Mouse (Mus musculus): Measurements from ENCODE around the gene Srprb.

Gene Srprb

DNA sequence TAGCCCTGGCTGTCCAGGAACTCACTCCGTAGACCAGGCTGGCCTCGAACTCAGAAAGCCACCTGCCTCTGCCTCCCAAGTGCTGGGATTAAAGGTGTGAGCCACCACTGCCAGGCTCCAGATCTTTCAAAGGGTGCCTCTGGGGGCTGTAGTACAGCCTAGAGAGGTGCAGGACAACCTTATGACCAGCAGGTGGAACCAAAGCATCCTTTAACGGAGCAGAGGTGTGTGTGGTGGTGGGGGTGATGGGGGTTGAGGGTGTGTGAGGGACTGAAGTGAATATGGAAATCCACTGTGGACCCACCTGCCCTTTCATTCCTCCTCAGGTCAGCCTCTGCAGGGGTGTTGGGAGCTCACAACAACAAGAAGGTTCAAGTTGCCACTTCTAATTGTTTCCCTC is 23.5 kb upstream of the Srprb start:
- ChIA-PET POLR2A (interaction anchor here in 3 of 4 experiments (0.6 to 1.2 kb wide), 6 partner anchors 14 to 351 kb away, joined by 3 to 6 read pairs (median 4); partner anchors contain the start of genes 1300017J02Rik (in 1 of the 3) and Topbp1 (in 1 of the 3)), CTCF (interaction anchor here (0.6 to 2.6 kb wide), 10 partner anchors 18 to 271 kb away, joined by 3 to 18 read pairs (median 4); partner anchors contain the start of genes 1300017J02Rik (in 1 of the 4) and Topbp1 (in 1 of the 4))

DNA sequence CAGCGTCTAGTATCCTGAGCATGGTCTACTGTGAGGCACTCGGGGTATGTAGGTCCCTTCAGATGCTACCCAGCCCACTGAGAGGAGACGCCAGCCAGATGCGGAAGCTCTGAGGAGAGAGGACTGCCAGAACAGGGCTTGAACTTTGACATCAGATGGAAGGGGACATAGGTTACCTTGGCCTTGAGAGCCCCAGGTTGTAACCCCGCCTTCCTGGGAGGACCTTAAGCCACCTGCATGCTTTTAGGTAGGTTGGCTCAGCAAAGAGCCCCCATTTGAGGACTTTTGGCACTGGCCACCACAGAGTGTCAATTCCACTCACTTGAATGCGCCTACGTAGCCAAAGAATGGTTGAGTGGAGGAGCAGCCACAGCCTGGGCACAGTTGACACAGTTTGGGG is 22.8 kb upstream of the Srprb start:
- ChIA-PET POLR2A (no interaction called here), CTCF (interaction anchor here in 2 of 4 experiments (1.5 to 2.6 kb wide), 3 partner anchors 17 to 78 kb away, joined by 6 to 18 read pairs (median 8); no protein-coding TSS in a partner anchor)

DNA sequence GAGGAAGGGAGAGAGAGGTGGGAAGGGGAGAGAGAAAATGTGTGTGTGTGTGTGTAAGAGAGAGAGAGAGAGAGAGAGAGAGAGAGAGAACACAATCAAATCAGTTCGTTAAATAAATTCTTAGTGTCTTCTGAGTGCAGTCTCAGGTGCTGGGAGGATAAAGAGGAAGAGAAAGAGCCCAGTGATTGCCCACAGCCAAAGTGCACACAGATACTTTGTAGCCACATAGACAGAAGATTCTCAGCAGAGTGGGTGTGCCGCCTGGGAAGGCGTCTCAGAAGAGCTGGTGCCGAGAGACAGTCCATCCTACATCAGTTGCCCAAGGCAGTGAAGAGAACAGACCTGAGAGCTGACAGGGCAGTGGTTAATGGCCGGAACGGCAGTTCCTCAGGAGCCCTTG is 12.3 kb upstream of the Srprb start:
- ChIA-PET CTCF (interaction anchor here in 1 of 4 experiments (0.6 kb wide), 1 partner anchor 112 kb away, joined by 3 read pairs; no protein-coding TSS in a partner anchor), POLR2A (interaction anchor here in 1 of 4 experiments (0.6 kb wide), 1 partner anchor 74 kb away, joined by 3 read pairs; no protein-coding TSS in a partner anchor)

DNA sequence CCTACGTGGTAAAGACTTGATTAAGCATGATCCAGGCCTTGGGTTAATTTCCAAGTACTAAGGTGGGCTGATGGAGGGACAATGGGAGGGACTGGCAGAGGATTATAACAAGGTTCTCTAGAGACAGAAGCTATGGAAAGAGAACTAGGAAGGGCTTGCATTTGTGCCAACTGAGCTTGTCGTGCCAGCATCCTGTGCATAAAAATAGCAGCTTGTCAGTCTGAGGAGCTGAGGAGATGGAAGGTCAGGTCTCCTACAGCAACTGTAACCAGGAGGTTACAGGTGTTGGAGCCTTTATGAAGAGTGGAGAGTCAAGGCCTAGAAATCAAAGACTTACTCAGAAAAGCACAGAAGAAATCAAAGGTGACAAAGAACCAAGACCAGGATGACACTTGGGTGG is 11.7 kb upstream of the Srprb start:
- ChIA-PET CTCF (no interaction called here), POLR2A (interaction anchor here in 2 of 4 experiments (0.6 to 1.3 kb wide), 2 partner anchors 73 to 89 kb away, joined by 3 read pairs; no protein-coding TSS in a partner anchor)

DNA sequence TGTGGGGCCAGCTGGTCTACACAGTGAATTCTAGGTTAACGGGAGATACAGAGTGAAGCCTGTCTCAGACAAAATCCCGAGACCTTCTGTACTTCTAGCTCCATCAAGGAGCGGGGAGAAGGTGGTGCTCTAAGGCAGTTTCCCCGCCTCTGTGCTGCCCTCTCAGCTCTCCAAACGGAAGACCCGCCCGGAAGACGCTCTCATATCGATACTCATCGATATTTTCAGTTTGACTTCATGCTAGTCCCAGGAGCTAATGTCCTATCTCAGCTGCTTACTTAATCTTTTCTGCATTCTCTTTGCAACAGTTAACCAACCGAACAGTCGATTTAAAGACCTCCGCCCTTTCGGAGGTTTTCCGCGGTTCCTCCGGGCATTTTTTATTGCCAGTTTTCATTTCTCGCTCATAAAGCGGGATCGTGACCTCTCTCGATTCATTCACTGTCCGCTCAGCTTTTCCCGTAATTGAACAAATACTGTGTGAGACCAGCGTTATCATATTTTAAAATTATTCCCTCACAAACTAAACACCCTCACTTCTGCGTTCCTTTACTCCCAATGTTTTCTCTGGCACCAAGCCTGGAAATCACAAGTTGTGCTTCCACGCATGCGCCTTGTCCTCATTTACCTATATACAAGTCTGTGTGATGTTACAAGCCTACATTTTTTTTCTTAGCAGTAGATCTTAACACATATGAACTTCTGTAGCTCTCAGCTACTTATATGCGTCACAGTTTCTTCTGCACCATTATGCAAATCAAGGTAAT is 10.9 kb upstream of the Srprb start:
- CTCF ChIA-PET: no interaction called here

DNA sequence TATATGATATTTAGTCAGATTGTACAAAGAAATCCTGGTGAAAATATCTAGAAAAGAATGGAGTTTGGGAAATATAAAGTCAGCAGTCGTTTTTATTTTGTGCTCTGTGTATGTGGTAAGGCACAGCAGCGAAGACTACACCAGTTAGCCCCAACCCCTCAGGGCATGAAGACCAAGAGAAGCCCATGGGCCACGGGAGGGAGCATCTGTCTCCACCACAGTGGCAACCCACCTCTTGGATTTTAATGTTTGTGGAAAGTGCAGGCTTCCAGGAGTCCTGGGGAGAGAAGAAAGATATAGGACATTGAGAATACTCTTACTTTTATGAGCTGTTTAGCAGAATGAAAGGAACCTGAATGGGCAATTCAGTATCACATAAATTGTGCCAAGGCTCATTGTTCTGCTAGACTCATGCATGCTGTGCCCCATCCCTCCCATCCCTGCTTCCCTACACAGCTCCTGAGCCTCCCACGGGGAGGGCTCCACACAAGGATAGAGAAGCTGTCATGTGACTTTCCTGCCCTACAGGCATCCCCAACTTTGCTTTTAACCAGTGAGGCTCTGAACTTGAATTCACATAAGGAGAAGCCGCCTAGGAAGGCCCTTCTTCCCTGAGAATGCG is 7.0 kb upstream of the Srprb start:
- POLR2A ChIA-PET: interaction anchor here in 2 of 4 experiments (1.5 kb wide), 2 partner anchors 96 kb away, joined by 5 to 6 read pairs; partner anchors contain the start of genes 1300017J02Rik (in 2 of the 2) and Topbp1 (in 2 of the 2)
- CTCF ChIA-PET: interaction anchor here (0.5 to 1.4 kb wide), 5 partner anchors 60 to 234 kb away, joined by 3 to 6 read pairs (median 4); no protein-coding TSS in a partner anchor

More for the DNA sequence above, 10.9 kb upstream of the Srprb start:
- POLR2A ChIA-PET: interaction anchor here in 3 of 4 experiments (0.6 to 1.3 kb wide), 4 partner anchors 48 to 90 kb away, joined by 3 to 5 read pairs (median 3); no protein-coding TSS in a partner anchor

DNA sequence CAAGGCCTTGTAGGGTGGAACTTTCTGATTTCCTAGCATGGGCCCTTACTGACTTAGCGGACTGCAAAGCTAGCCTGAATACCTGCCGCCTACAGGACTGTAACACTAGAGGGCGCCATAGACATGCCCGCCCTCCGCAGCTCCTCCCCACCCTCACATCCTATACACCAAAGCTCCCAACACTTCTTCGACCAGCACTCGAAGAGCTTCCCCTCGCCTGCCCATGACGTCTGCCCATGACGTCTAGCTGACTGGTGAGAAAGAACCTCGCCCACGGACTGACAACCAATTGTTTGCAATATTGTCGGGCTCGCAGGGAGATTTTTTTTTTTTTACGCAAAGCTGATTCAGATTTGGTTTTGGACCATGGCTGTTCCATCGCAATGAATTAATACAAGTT is 5.9 kb upstream of the Srprb start:
- ChIA-PET CTCF (interaction anchor here (0.5 to 1.7 kb wide), 62 partner anchors 8 to 1339 kb away, joined by 3 to 23 read pairs (median 4); partner anchors contain the start of genes 1300017J02Rik (in 4 of the 4), Topbp1 (in 4 of the 4), Trf (in 2 of the 4) and Gm20425 (in 1 of the 4)), POLR2A (interaction anchor here in 3 of 4 experiments (0.6 to 1.5 kb wide), 16 partner anchors 9 to 516 kb away, joined by 3 to 7 read pairs (median 4); partner anchors contain the start of genes 1300017J02Rik (in 3 of the 3) and Topbp1 (in 3 of the 3))

DNA sequence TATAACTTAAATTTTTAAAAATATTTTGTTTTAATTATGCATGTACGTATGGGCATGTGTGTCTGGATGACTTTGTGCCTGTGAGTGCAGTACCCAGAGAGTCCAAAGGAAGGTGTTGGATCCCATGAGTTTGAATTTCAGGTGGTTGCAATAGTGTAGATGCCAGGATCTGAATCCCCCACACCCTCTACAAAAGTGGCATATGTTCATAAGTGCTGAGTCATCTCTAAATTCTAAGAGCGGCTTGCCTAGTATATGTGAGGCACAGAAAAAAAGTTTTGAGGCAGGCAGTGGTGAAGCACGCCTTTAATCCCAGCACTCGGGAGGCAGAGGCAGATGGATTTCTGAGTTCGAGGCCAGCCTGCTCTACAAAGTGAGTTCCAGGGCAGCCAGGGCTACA is 3.8 kb upstream of the Srprb start:
- ChIA-PET POLR2A (no interaction called here), CTCF (interaction anchor here in 2 of 4 experiments (0.7 to 1.2 kb wide), 3 partner anchors 64 to 358 kb away, joined by 3 to 7 read pairs (median 6); no protein-coding TSS in a partner anchor)

DNA sequence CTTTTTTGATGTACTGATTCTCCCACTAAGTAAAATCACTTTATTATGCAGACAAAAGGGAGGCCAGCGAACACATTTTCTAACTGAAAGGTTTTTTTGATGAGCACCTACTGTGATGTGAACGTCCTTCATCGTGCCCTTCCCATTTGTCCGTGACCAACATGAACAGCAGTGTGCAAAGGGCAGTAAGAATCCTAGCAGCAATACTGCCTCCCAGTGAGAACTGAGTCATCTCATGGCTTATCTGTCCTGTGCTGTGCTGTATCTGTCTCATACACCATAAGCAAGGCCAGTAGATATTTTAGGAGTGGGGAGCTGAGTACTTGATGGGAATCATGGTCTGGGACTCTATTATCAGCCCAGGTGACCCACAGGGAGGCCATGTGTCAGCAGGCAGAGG is 13.5 kb downstream of the Srprb start:
- ChIA-PET CTCF (no interaction called here), POLR2A (interaction anchor here in 2 of 4 experiments (0.6 to 2.7 kb wide), 7 partner anchors 7 to 55 kb away, joined by 3 to 17 read pairs (median 3); partner anchors contain the start of gene Srprb (in 1 of the 2))

DNA sequence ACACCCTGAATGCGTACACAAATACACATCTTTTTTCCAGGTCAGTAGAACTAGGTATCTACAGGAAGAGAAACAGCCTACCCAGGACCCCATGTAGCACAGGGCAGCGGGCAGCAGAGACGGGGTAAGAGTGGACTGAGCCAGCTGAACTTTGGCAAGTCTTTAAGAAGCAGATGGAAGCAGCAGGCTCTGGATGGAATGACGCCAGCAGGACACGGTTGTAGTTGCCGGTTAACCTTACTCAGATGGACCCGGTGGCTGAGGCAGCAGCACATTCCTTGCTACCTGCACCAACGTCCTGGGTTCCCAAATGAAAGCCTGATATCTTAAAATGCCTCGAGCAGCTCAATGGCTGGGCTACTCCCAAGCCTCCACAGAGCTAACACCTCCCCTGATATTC is 15.2 kb downstream of the Srprb start:
- ChIA-PET CTCF (no interaction called here), POLR2A (interaction anchor here in 3 of 4 experiments (0.7 to 2.7 kb wide), 7 partner anchors 9 to 66 kb away, joined by 3 to 17 read pairs (median 5); partner anchors contain the start of gene Srprb (in 1 of the 3))

DNA sequence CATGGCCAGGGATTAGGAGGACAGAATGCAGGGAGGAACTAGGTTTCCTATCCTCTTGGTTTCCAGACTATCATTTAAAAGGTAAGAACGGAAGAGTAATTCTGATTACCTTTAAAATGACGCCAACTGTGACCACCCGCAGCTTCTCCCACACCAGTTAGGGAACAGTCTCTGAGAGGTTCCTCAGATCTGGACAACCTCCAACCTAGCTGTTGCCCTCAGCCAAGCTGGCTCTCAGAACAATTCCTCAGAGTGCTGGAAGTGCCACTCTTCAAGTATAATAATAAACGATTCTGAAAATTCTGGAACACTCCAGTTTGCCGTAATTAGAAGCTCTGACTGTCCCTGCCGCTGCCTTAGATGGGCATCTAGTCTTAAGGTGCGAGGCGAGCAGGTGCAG is 16.0 kb downstream of the Srprb start:
- ChIA-PET CTCF (no interaction called here), POLR2A (interaction anchor here in 3 of 4 experiments (0.5 to 2.7 kb wide), 14 partner anchors 8 to 212 kb away, joined by 3 to 17 read pairs (median 4); partner anchors contain the start of gene Srprb (in 1 of the 3))

DNA sequence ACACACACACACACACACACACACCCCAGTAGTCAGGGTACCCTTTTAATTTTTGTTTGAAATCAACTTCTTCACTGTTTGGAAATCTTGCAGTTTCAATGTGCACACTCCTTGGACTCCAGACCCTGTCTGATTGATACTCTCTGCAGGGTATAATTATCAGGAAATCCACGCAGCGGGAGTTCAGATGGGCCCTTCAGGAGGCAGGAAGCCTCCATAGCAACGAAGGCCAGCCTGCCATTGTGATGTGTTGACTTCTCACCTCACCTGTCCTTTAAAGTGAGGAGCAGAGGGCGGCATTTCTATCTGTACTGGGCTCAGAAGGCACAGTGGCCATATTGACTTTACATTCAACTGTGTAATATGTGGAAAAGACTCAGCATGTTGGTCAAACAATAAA is 17.1 kb downstream of the Srprb start:
- ChIA-PET POLR2A (interaction anchor here in 3 of 4 experiments (0.7 to 1.6 kb wide), 11 partner anchors 10 to 131 kb away, joined by 3 to 7 read pairs (median 3); partner anchors contain the start of gene Srprb (in 1 of the 3)), CTCF (interaction anchor here in 2 of 4 experiments (0.6 kb wide), 3 partner anchors 23 to 93 kb away, joined by 3 to 10 read pairs (median 3); no protein-coding TSS in a partner anchor)

DNA sequence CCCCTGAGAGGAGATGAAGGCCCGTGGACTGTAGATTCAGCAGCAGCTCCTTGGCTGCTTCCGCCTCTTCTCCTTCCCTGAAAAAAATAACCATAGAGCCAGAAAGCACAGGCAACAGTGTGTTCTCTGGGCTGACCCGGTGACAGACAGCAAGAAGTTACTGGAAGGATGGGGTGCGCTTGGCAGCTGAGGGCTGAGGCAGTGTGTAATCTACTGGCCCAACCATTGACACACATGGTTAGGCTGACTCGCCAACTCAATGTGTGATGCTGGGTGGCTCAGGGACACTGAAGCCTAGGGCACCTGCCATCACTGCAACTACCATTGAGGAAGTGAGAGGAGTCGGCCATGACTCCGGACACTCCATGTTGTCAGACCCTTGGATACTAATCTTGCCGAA is 20.1 kb downstream of the Srprb start:
- POLR2A ChIA-PET: interaction anchor here in 3 of 4 experiments (1.0 to 1.7 kb wide), 6 partner anchors 9 to 467 kb away, joined by 3 to 7 read pairs (median 4); no protein-coding TSS in a partner anchor
- CTCF ChIA-PET: interaction anchor here in 1 of 4 experiments (1.4 to 1.7 kb wide), 2 partner anchors 19 to 26 kb away, joined by 3 to 8 read pairs; no protein-coding TSS in a partner anchor

DNA sequence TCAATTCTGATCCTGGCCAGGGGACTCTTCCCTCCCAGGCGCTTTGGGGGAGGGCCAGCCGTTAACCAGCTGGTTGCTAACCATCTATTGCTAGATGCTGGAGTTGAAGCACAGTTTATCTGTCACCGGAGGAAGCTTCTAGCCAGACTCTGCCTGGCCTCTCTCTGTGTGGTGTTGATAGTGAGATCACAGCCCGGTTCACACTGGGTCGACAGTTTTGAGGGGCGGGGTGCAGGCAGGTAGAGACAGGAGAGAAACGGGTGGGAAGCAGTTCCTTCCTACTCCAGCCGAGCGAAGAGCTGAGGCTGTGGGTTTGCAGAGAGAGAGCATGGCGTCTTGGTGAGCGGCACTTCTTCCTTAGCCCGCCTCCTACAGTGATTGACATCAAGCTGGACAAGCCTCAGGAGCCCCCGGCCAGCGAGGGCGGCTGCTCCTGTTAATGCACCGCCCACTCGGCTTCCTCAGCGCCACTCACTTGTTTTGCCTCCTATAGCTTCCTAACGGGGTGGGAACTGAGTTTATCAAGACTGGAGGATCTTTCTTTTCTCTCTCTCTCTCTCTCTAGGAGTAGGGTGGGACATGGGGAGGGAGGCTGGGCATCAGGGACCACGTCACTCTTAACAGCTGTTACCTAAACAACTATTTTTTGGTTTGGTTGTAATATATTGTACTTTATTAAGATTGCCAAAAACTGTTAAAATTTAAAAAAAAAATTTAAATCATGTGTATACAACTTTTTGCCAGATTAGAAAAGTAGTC is 21.0 kb downstream of the Srprb start:
- CTCF ChIA-PET: interaction anchor here in 2 of 4 experiments (0.7 to 1.7 kb wide), 6 partner anchors 12 to 89 kb away, joined by 3 to 8 read pairs (median 4); no protein-coding TSS in a partner anchor
- POLR2A ChIA-PET: interaction anchor here (0.6 to 1.8 kb wide), 29 partner anchors 8 to 466 kb away, joined by 3 to 13 read pairs (median 3); partner anchors contain the start of genes Srprb (in 2 of the 4), 1300017J02Rik (in 1 of the 4), Rab6b (in 1 of the 4) and Topbp1 (in 1 of the 4)

DNA sequence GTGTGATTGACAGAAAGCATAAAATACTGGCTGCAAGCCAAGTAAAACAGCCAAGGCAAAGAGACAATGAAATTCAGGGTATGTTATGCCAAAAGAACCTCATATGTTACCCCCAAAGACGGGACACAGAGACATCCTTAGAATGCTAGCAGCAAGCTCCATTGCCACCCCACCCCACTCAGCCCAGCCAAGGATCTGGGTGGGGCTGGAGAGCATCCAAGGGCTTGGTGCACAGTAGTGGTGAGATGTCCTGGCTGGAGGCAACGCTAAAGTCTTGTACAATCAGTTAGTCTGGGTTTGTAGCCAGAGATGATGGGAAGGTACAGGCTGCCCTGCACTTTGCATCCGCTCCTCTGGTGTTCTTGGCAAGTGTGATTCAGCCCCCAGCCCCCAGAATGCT is 21.6 kb downstream of the Srprb start:
- ChIA-PET CTCF (interaction anchor here in 3 of 4 experiments (0.5 to 1.7 kb wide), 6 partner anchors 11 to 756 kb away, joined by 3 to 8 read pairs (median 4); no protein-coding TSS in a partner anchor), POLR2A (interaction anchor here (1.0 to 1.8 kb wide), 16 partner anchors 9 to 125 kb away, joined by 3 to 13 read pairs (median 5); partner anchors contain the start of genes 1300017J02Rik (in 1 of the 4), Rab6b (in 1 of the 4) and Topbp1 (in 1 of the 4))

DNA sequence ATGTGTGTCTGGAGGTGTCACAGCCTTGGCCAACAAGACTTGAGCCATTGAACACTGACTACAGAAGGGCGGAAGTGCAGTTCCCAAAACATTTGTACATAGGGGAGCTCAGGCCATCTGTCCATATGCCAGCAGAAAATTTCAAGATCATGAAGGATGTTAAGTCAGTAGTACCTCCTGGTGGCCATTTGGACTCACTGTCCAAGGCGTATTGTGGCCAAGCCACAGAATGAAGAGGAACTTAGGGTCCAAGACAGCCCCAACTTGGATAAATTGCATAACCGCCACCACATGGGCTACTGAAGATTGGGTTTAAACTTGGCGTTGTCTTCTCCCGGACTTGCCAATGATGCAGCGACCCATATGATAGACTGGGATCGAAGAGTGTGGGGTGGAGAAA is 26.2 kb downstream of the Srprb start:
- ChIA-PET POLR2A (interaction anchor here in 3 of 4 experiments (0.7 to 2.4 kb wide), 9 partner anchors 9 to 488 kb away, joined by 3 to 7 read pairs (median 3); no protein-coding TSS in a partner anchor), CTCF (interaction anchor here in 1 of 4 experiments (0.5 to 1.4 kb wide), 3 partner anchors 35 to 83 kb away, joined by 3 to 6 read pairs (median 6); no protein-coding TSS in a partner anchor)

All from embryonic stem cell, embryonic (primary cell).